Mouse (Mus musculus): Measurements from ENCODE around the gene Dnajc8. TPM values are rescaled to one million over a fixed set of nuclear protein-coding genes. Genes with fewer than 3 reads are reported as not detected.
"Not testable (repeated sequence)": the region's sequence is repeated elsewhere in the genome, so short reads cannot be mapped to it uniquely, and the experiment has no call there.

Gene Dnajc8
- polyA plus RNA-seq, 1 experiment from 2014 or later, result 84.7 TPM

GRCm38 (mm10) chr4:132541413-132541812 is 6.1 kb downstream of the Dnajc8 start:
- WGBS (ENCODE audit: insufficient replicate concordance), result 89% methylated on average over 4 of the region's 4 CpGs
- Histone ChIP-seq H3K4me2 (no peak overlapping the region), H3K4me3 (replicated peaks) (no peak overlapping the region), H3K9me3 (replicated peaks) (no peaks in the 10 kb centered on the region), H3K9ac (no peak overlapping the region), H3K4me1 (replicated peaks) (peaks cover 29% of the 10 kb centered on the region), H3K36me3 (replicated peaks) (peaks cover 93% of the 10 kb centered on the region), H3K27ac (replicated peaks) (no peak overlapping the region), H3K27me3 (no peaks in the 10 kb centered on the region)
- ATAC-seq (ENCODE audit: insufficient read depth), result no peak

GRCm38 (mm10) chr4:132542724-132543123 is 7.4 kb downstream of the Dnajc8 start:
- Histone ChIP-seq H3K4me2 (no peak overlapping the region), H3K9me3 (replicated peaks) (no peaks in the 10 kb centered on the region), H3K4me3 (replicated peaks) (no peak overlapping the region), H3K9ac (no peak overlapping the region), H3K4me1 (replicated peaks) (peaks cover 16% of the 10 kb centered on the region), H3K27ac (replicated peaks) (0 out of 2 replicates have a peak overlapping the region, but pooled peaks have one; percentile 11), H3K27me3 (no peaks in the 10 kb centered on the region), H3K36me3 (replicated peaks) (peaks cover 96% of the 10 kb centered on the region)
- no peak for ATAC-seq (ENCODE audit: insufficient read depth)
- 33% methylated on average over 1 of the region's 1 CpGs for WGBS (ENCODE audit: insufficient replicate concordance)

- Histone ChIP-seq H3K4me2 (no peak overlapping the region), H3K4me3 (replicated peaks) (no peak overlapping the region), H3K9me3 (replicated peaks) (no peaks in the 10 kb centered on the region), H3K27ac (replicated peaks) (no peak overlapping the region), H3K9ac (no peak overlapping the region), H3K27me3 (no peaks in the 10 kb centered on the region), H3K4me1 (replicated peaks) (peaks cover 3% of the 10 kb centered on the region; the same call in 1 of the 2 replicates), H3K36me3 (replicated peaks) (peaks cover 99% of the 10 kb centered on the region)
- ATAC-seq (ENCODE audit: insufficient read depth), result peak; percentile 66; the same call in 1 of the 2 replicates
- WGBS (ENCODE audit: insufficient replicate concordance), result 34% methylated on average over 8 of the region's 8 CpGs
These were observed 10.5 kb downstream of the Dnajc8 start for GRCm38 (mm10) chr4:132545851-132546250.

GRCm38 (mm10) chr4:132554221-132554620 is 18.9 kb downstream of the Dnajc8 start:
- Histone ChIP-seq H3K4me2 (no peak overlapping the region), H3K36me3 (replicated peaks) (peaks cover 52% of the 10 kb centered on the region), H3K9me3 (replicated peaks) (no peaks in the 10 kb centered on the region), H3K4me3 (replicated peaks) (no peak overlapping the region), H3K27me3 (no peaks in the 10 kb centered on the region), H3K4me1 (replicated peaks) (peaks cover 19% of the 10 kb centered on the region), H3K9ac (no peak overlapping the region), H3K27ac (replicated peaks) (no peak overlapping the region)
- WGBS (ENCODE audit: insufficient replicate concordance), result 65% methylated on average over 5 of the region's 5 CpGs
- no peak for ATAC-seq (ENCODE audit: insufficient read depth)

- ATAC-seq (ENCODE audit: insufficient read depth), result no peak
- Histone ChIP-seq H3K4me1 (replicated peaks) (peaks cover 19% of the 10 kb centered on the region), H3K9me3 (replicated peaks) (no peaks in the 10 kb centered on the region), H3K4me3 (replicated peaks) (no peak overlapping the region), H3K36me3 (replicated peaks) (peaks cover 47% of the 10 kb centered on the region), H3K4me2 (no peak overlapping the region), H3K9ac (no peak overlapping the region), H3K27ac (replicated peaks) (peak overlapping the region; percentile 48; the same call in 1 of the 2 replicates), H3K27me3 (no peaks in the 10 kb centered on the region)
- 36% methylated on average over 8 of the region's 8 CpGs for WGBS (ENCODE audit: insufficient replicate concordance)
These were observed 19.3 kb downstream of the Dnajc8 start for GRCm38 (mm10) chr4:132554653-132555052.

- not testable (repeated sequence) for ATAC-seq (ENCODE audit: insufficient read depth); H3K9me3 ChIP-seq (replicated peaks); H3K9ac ChIP-seq; H3K4me2 ChIP-seq; H3K4me3 ChIP-seq (replicated peaks); H3K27me3 ChIP-seq; H3K27ac ChIP-seq (replicated peaks)
- H3K36me3 ChIP-seq (replicated peaks), result peaks cover 38% of the 10 kb centered on the region
- peaks cover 19% of the 10 kb centered on the region for H3K4me1 ChIP-seq (replicated peaks)
- 73% methylated on average over 7 of the region's 7 CpGs for WGBS (ENCODE audit: insufficient replicate concordance)
These were observed 20.2 kb downstream of the Dnajc8 start for GRCm38 (mm10) chr4:132555550-132555949.

GRCm38 (mm10) chr4:132563261-132563660 is 27.9 kb downstream of the Dnajc8 start:
- peak overlapping the region; percentile 45; the same call in 1 of the 2 replicates for H3K27ac ChIP-seq (replicated peaks)
- H3K4me2 ChIP-seq, result peak overlapping the region; percentile 29; the same call in 1 of the 2 replicates
- WGBS (ENCODE audit: insufficient replicate concordance), result 44% methylated on average over 3 of the region's 3 CpGs
- H3K9me3 ChIP-seq (replicated peaks), result no peaks in the 10 kb centered on the region
- peaks cover 7% of the 10 kb centered on the region for H3K4me1 ChIP-seq (replicated peaks)
- ATAC-seq (ENCODE audit: insufficient read depth), result no peak
- no peaks in the 10 kb centered on the region for H3K36me3 ChIP-seq (replicated peaks)
- H3K27me3 ChIP-seq, result no peaks in the 10 kb centered on the region
- no peak overlapping the region for H3K9ac ChIP-seq
- no peak overlapping the region for H3K4me3 ChIP-seq (replicated peaks)

- H3K4me2 ChIP-seq, result peak within 1 kb of the TSS; percentile 29
- H3K36me3 ChIP-seq (replicated peaks), result no peaks in the 10 kb centered on the region
- no peaks in the 10 kb centered on the region for H3K9me3 ChIP-seq (replicated peaks)
- H3K27me3 ChIP-seq, result no peaks in the 10 kb centered on the region
- H3K4me3 ChIP-seq (replicated peaks), result peak within 1 kb of the TSS; percentile 33
- 18% methylated on average over 4 of the region's 4 CpGs for WGBS (ENCODE audit: insufficient replicate concordance)
- peak within 1 kb of the TSS; percentile 45; the same call in 1 of the 2 replicates for H3K27ac ChIP-seq (replicated peaks)
- H3K4me1 ChIP-seq (replicated peaks), result peaks cover 7% of the 10 kb centered on the region
- H3K9ac ChIP-seq, result no peak within 1 kb of the TSS
- peak; percentile 72 for ATAC-seq (ENCODE audit: insufficient read depth)
These were observed 28.6 kb downstream of the Dnajc8 start, which contains the start of gene Ptafr for GRCm38 (mm10) chr4:132563965-132564364. Gene Ptafr (plus strand): TSS chr4:132564067.

- H3K27me3 ChIP-seq, result no peaks in the 10 kb centered on the region
- no peaks in the 10 kb centered on the region for H3K36me3 ChIP-seq (replicated peaks)
- H3K4me1 ChIP-seq (replicated peaks), result peaks cover 7% of the 10 kb centered on the region
- H3K9me3 ChIP-seq (replicated peaks), result no peaks in the 10 kb centered on the region
- 60% methylated on average over 12 of the region's 12 CpGs for WGBS (ENCODE audit: insufficient replicate concordance)
- H3K4me3 ChIP-seq (replicated peaks), result peak overlapping the region; percentile 33
- no peak overlapping the region for H3K9ac ChIP-seq
- ATAC-seq (ENCODE audit: insufficient read depth), result no peak
- H3K4me2 ChIP-seq, result peak overlapping the region; percentile 27; the same call in 1 of the 2 replicates
- H3K27ac ChIP-seq (replicated peaks), result no peak overlapping the region
These were observed 29.9 kb downstream of the Dnajc8 start for GRCm38 (mm10) chr4:132565089-132565747.

GRCm38 (mm10) chr4:132567361-132567779 is 32.0 kb downstream of the Dnajc8 start:
- H3K4me2 ChIP-seq, result no peak overlapping the region
- no peak overlapping the region for H3K4me3 ChIP-seq (replicated peaks)
- no peaks in the 10 kb centered on the region for H3K36me3 ChIP-seq (replicated peaks)
- no peaks in the 10 kb centered on the region for H3K27me3 ChIP-seq
- ATAC-seq (ENCODE audit: insufficient read depth), result no peak
- no peak overlapping the region for H3K27ac ChIP-seq (replicated peaks)
- 47% methylated on average over 9 of the region's 9 CpGs for WGBS (ENCODE audit: insufficient replicate concordance)
- H3K4me1 ChIP-seq (replicated peaks), result peaks cover 7% of the 10 kb centered on the region
- no peak overlapping the region for H3K9ac ChIP-seq
- no peaks in the 10 kb centered on the region for H3K9me3 ChIP-seq (replicated peaks)

- ATAC-seq (ENCODE audit: insufficient read depth), result no peak
- no peak overlapping the region for H3K9ac ChIP-seq
- no peak overlapping the region for H3K4me2 ChIP-seq
- no peaks in the 10 kb centered on the region for H3K9me3 ChIP-seq (replicated peaks)
- no peak overlapping the region for H3K4me3 ChIP-seq (replicated peaks)
- H3K36me3 ChIP-seq (replicated peaks), result no peaks in the 10 kb centered on the region
- no peaks in the 10 kb centered on the region for H3K27me3 ChIP-seq
- 89% methylated on average over 5 of the region's 5 CpGs for WGBS (ENCODE audit: insufficient replicate concordance)
- no peak overlapping the region for H3K27ac ChIP-seq (replicated peaks)
- peaks cover 7% of the 10 kb centered on the region; the same call in 1 of the 2 replicates for H3K4me1 ChIP-seq (replicated peaks)
These were observed 33.8 kb downstream of the Dnajc8 start for GRCm38 (mm10) chr4:132569115-132569514.
